Mouse (Mus musculus) right cerebral cortex, postnatal 36 days (tissue): ENCODE data around the gene Tpx2.

Experiments used
- DNase-seq, 2 experiments: peaks; one replicate each; pipeline ENCODE4 v3.0.0; 2022; ENCODE audit warnings: low spot score in 2 of 2, mixed read lengths in 1 of 2

The Tpx2 gene

GRCm38 (mm10) chr2:152820369-152820768, 27.4 kb upstream of the Tpx2 start:
- DNase-seq, result peak; percentile 45 to 54

GRCm38 (mm10) chr2:152821023-152821422, 26.7 kb upstream of the Tpx2 start:
- DNase-seq, result no peak

GRCm38 (mm10) chr2:152821566-152821965, 26.2 kb upstream of the Tpx2 start:
- DNase-seq, result no peak

- DNase-seq, result no peak
Measured at GRCm38 (mm10) chr2:152823770-152824169, 24.0 kb upstream of the Tpx2 start.

GRCm38 (mm10) chr2:152824438-152825167, 23.2 kb upstream of the Tpx2 start:
- no peak for DNase-seq

GRCm38 (mm10) chr2:152825168-152825697, 22.5 kb upstream of the Tpx2 start:
- DNase-seq, result no peak

GRCm38 (mm10) chr2:152825713-152826112, 22.1 kb upstream of the Tpx2 start:
- DNase-seq, result no peak

GRCm38 (mm10) chr2:152826481-152826880, 21.3 kb upstream of the Tpx2 start:
- DNase-seq, result no peak

GRCm38 (mm10) chr2:152827321-152828010, 20.3 kb upstream of the Tpx2 start:
- DNase-seq, result no peak

GRCm38 (mm10) chr2:152828011-152828370, 19.8 kb upstream of the Tpx2 start:
- no peak for DNase-seq

- DNase-seq, result no peak
Measured at GRCm38 (mm10) chr2:152828532-152828931, 19.2 kb upstream of the Tpx2 start.

- no peak for DNase-seq
Measured at GRCm38 (mm10) chr2:152829367-152829881, 18.3 kb upstream of the Tpx2 start.

- peak; percentile 80 to 85 for DNase-seq
Measured at GRCm38 (mm10) chr2:152830021-152830921, 17.5 kb upstream of the Tpx2 start.

GRCm38 (mm10) chr2:152831019-152831878, 16.5 kb upstream of the Tpx2 start, which contains the start of gene Bcl2l1:
Gene Bcl2l1, minus strand, starts transcription at chr2:152831728.
- peak; percentile 97 for DNase-seq

- no peak for DNase-seq
Measured at GRCm38 (mm10) chr2:152839256-152839655, 8.5 kb upstream of the Tpx2 start.

GRCm38 (mm10) chr2:152842741-152843140, 5.0 kb upstream of the Tpx2 start:
- DNase-seq, result no peak

GRCm38 (mm10) chr2:152847057-152847814, 528 bp upstream of the Tpx2 start:
- no peak for DNase-seq

GRCm38 (mm10) chr2:152848466-152848865, 702 bp downstream of the Tpx2 start:
- no peak for DNase-seq

- no peak for DNase-seq
Measured at GRCm38 (mm10) chr2:152859501-152859900, 11.7 kb downstream of the Tpx2 start.

- DNase-seq, result no peak
Measured at GRCm38 (mm10) chr2:152861891-152862290, 14.1 kb downstream of the Tpx2 start.
